Mouse (Mus musculus) lung, postnatal 14 days (tissue): ENCODE data around the gene Atoh7.
"Not testable (repeated sequence)": the region's sequence is repeated elsewhere in the genome, so short reads cannot be mapped to it uniquely, and the experiment has no call there.

ENCODE experiments used
- DNase-seq: peaks from one replicate; pipeline ENCODE4 v3.0.0; 2021

The Atoh7 gene

DNA sequence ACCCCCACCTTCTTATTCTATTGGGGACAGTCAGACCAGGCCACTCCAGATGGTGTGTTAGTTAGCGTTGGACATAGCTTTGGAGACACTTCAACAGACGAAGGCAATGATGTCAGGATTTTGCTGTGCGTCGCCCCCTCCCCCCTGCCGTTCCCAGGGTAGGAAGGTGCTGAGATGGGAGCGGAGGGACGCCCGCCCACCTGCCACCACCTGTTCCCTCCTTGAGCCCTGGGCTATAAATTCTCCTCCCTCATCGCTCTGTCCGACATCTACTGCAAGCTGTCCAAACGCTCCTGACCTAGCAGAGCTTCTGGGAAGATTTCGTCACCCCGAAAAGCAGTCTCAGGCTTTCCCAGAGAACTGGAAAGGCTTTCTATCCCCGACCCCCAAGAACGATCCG, at the start of gene Atoh7:
TSS of gene Atoh7 (plus strand) at position 131 of the 400 bp plus-strand sequence.
- DNase-seq: no peak

DNA sequence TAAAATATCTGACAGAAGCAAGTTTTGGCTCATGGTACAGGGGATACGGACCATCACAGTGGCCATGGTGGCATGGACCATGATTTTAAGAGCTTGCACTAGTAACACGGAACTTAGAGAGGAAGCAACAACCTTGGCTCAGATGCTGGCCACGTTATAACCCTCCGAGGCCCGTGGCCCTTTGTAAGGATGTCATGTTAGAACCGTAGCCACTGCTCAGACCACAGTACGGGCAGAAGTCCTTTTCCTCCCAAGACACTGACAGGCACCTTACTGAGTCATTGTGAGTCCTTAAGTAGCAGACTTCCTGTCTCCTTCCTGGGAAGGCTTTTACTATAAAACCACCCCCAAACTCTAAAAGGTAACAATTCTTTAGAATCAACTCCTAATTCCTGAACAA, 48.2 kb upstream of the Atoh7 start:
- DNase-seq: no peak

DNA sequence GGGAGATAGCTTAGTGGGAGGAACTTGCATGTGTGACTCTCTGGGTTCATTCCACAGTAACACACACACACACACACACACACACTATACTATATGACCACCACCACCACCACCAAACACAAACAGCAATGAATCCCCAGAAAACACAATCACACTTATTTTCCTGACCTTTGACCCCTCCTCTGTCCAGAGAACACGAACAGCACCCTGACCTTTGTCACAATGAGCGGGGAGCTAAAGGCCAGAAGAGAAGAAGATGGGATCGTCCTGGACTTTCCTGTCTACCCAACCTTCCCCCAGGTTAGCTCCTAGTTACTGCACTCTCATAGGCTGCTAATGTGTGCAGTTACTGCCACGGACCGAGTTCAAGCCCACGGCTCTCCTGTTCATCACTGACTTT, 47.4 kb upstream of the Atoh7 start:
- no peak for DNase-seq

- DNase-seq: no peak
Measured at GRCm38 (mm10) chr10:63053007-63053406, 46.4 kb upstream of the Atoh7 start.

DNA sequence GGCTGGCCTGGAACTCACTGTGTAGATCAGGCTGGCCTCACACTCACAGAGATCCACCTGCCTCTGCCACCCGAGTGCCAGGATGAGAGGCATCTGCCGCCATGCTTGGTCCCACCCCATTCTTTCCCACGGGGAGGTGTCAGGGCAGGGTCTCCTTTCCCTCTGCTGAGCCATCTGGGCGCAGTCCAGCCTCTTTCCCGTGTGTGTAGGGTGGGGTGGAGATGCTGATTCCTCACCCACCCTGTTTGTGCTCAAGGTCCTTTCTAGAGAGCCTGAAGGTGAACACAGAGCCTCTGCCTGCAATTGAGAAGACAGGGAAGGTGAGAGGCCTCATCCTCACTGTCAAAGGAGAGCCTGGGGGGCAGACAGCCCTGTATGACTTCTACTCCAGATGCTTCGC, 45.4 kb upstream of the Atoh7 start:
- DNase-seq: not testable (repeated sequence)

- DNase-seq: no peak
Measured at GRCm38 (mm10) chr10:63054586-63054985, 44.9 kb upstream of the Atoh7 start.

GRCm38 (mm10) chr10:63056966-63057750, 42.3 kb upstream of the Atoh7 start:
- DNase-seq: peak; percentile 39

GRCm38 (mm10) chr10:63059862-63060261, 39.6 kb upstream of the Atoh7 start, which contains the start of gene Pbld1:
Gene Pbld1 (plus strand): TSS chr10:63060162.
- no peak for DNase-seq

GRCm38 (mm10) chr10:63060406-63060805, 39.0 kb upstream of the Atoh7 start:
- peak; percentile 56 for DNase-seq

GRCm38 (mm10) chr10:63061266-63061665, 38.2 kb upstream of the Atoh7 start:
- no peak for DNase-seq

GRCm38 (mm10) chr10:63062696-63063095, 36.8 kb upstream of the Atoh7 start:
- no peak for DNase-seq

DNA sequence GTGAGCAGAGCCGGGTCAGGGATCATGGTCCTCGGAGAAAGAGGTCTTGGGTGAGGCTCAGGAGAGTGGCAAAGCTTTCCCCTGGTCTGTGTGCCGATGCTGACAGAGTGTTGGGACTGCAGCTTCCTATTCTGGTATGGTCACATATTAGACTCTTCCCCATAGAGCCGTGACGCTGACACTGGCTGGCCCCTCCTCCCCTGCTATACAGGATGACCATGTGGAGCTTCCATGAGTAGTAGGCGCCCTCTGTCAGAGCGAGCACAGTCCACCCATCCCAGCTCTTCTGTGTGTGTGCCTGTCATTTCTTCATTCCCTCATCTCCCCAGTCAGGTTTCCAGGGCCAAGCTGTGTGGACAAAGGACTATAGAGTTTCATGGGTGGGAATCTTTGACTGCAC, 36.1 kb upstream of the Atoh7 start:
- DNase-seq: no peak

DNA sequence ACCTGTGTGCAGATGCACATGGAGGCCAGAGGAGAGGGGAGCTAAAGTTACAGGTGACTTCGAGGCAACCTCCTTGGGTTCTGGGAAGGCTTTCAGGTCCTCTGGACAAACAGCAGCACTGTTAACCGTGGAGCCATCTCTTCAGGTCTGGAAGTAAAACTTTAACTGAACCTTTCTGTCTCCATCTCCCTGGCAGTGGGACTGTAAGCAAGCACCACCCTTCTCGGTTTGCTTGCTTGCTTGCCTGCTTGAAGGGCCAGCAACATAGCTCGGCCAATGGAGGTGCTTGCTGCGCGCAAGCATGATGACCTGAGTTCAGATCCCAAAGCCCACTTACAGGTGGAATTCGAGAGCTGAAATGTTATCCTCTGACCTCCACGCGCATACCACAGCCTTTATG, 34.9 kb upstream of the Atoh7 start:
- DNase-seq: no peak

GRCm38 (mm10) chr10:63065561-63065960, 33.9 kb upstream of the Atoh7 start:
- no peak for DNase-seq

DNA sequence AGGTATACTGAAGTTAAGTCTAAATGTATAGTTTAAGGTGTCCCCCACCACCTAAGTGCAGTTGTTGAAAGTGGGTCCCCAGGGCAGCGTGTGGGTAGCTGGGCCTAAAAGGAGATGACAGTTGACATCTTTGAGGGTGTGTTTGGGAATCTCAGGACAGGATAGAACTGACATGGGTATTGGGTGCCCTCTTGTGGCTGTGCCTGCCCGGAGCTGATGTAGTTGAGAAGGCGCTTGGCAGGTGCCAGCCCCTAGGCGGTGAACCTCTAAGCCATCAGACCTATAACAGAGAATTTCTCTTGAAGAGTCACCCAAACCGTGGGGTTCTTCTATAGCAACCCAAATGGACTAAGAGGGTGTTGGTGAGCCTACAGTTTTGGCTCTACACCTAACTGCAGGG, 33.5 kb upstream of the Atoh7 start:
- DNase-seq: peak; percentile 85

- no peak for DNase-seq
Measured at GRCm38 (mm10) chr10:63086304-63086703, 13.1 kb upstream of the Atoh7 start.

GRCm38 (mm10) chr10:63089103-63089757, 10.2 kb upstream of the Atoh7 start:
- no peak for DNase-seq

- no peak for DNase-seq
Measured at GRCm38 (mm10) chr10:63089758-63090571, 9.5 kb upstream of the Atoh7 start.

- DNase-seq: no peak
Measured at GRCm38 (mm10) chr10:63091915-63092314, 7.5 kb upstream of the Atoh7 start.

GRCm38 (mm10) chr10:63092616-63093550, 6.6 kb upstream of the Atoh7 start:
- no peak for DNase-seq

GRCm38 (mm10) chr10:63096757-63097156, 2.7 kb upstream of the Atoh7 start:
- no peak for DNase-seq

DNA sequence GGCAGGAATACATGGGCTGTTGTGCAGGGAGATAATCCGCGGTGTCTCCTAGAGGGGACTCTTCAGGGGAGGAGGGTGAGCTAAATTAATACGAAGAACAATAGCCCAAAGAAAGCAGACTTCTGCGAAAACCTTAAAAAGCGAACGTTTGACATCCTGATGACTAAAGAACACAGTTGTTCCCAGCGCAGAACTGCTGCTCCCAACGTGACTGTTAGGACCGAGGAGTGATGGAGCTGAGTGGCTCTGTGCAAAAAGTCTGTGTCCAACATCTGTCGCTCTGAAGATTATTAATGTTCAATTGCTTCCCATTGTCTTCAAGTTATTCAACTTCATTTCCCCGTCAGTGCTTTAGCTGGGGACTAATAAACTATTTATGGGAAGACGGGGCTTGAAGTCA, 1.3 kb upstream of the Atoh7 start:
- no peak for DNase-seq
